Mouse (Mus musculus) forebrain, embryonic 12.5 days (tissue): ENCODE results near the gene Hipk4. TPM values are rescaled to one million over a fixed set of nuclear protein-coding genes. Genes with fewer than 3 reads are reported as not detected.

ENCODE experiments used
- ATAC-seq: fragments of 200-750 bp; cut with Nextera tagmentation; 2 replicates; pipeline ENCODE4 v1.8.0; 2017; ENCODE audit warnings: moderate TSS enrichment; ENCODE audit not compliant: low FRiP score
- H3K27ac ChIP-seq: fragments of 300-500 bp; sonication (generic); 2 replicates; pipeline ENCODE4 v1.5.1; 2016; ENCODE audit warnings: mild to moderate bottlenecking
- H3K27me3 ChIP-seq: fragments of 300-500 bp; sonication (generic); 2 replicates; pipeline ENCODE4 v1.6.1; 2016; ENCODE audit warnings: mild to moderate bottlenecking
- H3K36me3 ChIP-seq: fragments of 300-500 bp; sonication (generic); replicated peaks from 2 replicates; pipeline ENCODE4 v1.6.1; 2016; ENCODE audit warnings: mild to moderate bottlenecking
- H3K4me1 ChIP-seq: fragments of 300-500 bp; sonication (generic); 2 replicates; pipeline ENCODE4 v1.6.1; 2016
- H3K4me2 ChIP-seq: fragments of 300-500 bp; sonication (generic); 2 replicates; pipeline ENCODE4 v1.6.1; 2016; ENCODE audit warnings: mild to moderate bottlenecking, moderate library complexity
- H3K4me3 ChIP-seq: fragments of 300-500 bp; sonication (generic); replicated peaks from 2 replicates; pipeline ENCODE4 v1.5.1; 2016; ENCODE audit warnings: mild to moderate bottlenecking
- H3K9ac ChIP-seq: fragments of 300-500 bp; sonication (generic); 2 replicates; pipeline ENCODE4 v1.6.1; 2016; ENCODE audit warnings: mild to moderate bottlenecking
- H3K9me3 ChIP-seq: fragments of 300-500 bp; sonication (generic); 2 replicates; pipeline ENCODE4 v1.6.1; 2016
- whole genome bisulfite sequencing: fragments of 180-500 bp; shearing (Covaris S2); methylation state at CpG from one replicate; pipeline ENCODE4 v1.1.7; 2016; 5-methylcytosine and 5-hydroxymethylcytosine counted together
- polyA plus RNA-seq: library from polyadenylated mRNA; unstranded; fragments of >200 nt; fragmentation: Nextera tagmentation; extraction: Ambion mirVana; gene quantifications from 2 replicates; pipeline ENCODE4 v1.2.1, GENCODE M21; 2016

Hipk4 gene
- polyA plus RNA-seq, 1 experiment from 2014 or later, result 0.57 TPM

GRCm38 (mm10) chr7:27530937-27531336 lies 7.9 kb downstream of the Hipk4 start:
- Histone ChIP-seq H3K36me3 (peaks cover 50% of the 10 kb centered on the region), H3K9ac (no peak overlapping the region), H3K27me3 (no peaks in the 10 kb centered on the region), H3K4me1 (no peaks in the 10 kb centered on the region), H3K27ac (no peak overlapping the region), H3K4me3 (no peak overlapping the region), H3K9me3 (no peaks in the 10 kb centered on the region), H3K4me2 (no peak overlapping the region)
- ATAC-seq, result no peak
- 69% methylated on average over 3 of the region's 3 CpGs for WGBS

- no peak overlapping the region for H3K9ac ChIP-seq
- H3K4me3 ChIP-seq, result no peak overlapping the region
- H3K27me3 ChIP-seq, result no peaks in the 10 kb centered on the region
- WGBS, result 92% methylated on average over 9 of the region's 10 CpGs
- no peaks in the 10 kb centered on the region for H3K9me3 ChIP-seq
- H3K27ac ChIP-seq, result no peak overlapping the region
- H3K4me2 ChIP-seq, result no peak overlapping the region
- peaks cover 58% of the 10 kb centered on the region for H3K36me3 ChIP-seq
- ATAC-seq, result no peak
- H3K4me1 ChIP-seq, result no peaks in the 10 kb centered on the region
Measured at GRCm38 (mm10) chr7:27531707-27532106, 8.6 kb downstream of the Hipk4 start.

DNA sequence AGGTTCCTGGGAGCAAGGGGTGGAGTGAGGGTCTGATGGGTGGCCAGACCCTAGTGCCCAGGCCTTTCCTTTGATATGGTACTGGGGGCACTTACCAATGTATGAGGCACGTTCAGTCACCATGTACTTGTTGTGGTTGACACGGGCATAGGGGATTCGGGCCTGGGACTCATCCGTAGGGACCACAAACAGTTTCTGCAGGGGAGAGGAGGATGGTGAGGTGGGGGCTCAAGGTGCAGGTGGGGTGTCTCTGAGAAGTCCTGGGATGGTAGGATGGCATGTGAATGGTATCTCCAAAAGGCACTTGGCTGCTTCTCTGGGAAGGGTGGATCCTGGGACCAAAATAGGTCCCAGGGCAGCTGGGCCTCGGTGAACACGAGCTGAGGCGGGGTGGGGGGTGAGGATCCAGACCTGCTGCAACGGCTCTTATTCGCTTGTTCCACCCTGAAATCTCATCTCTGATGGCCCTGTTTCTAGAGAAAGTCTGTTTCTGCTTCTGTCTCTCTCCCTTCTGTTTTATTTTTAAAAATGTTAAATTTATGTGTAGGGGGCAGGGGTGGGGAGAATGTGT lies 9.5 kb downstream of the Hipk4 start:
- H3K36me3 ChIP-seq, result peaks cover 63% of the 10 kb centered on the region
- 93% methylated on average over 9 of the region's 9 CpGs for WGBS
- H3K4me1 ChIP-seq, result no peaks in the 10 kb centered on the region
- no peaks in the 10 kb centered on the region for H3K27me3 ChIP-seq
- H3K9ac ChIP-seq, result no peak overlapping the region
- no peak for ATAC-seq
- H3K4me2 ChIP-seq, result no peak overlapping the region
- H3K4me3 ChIP-seq, result no peak overlapping the region
- no peaks in the 10 kb centered on the region for H3K9me3 ChIP-seq
- H3K27ac ChIP-seq, result no peak overlapping the region

GRCm38 (mm10) chr7:27535386-27535785 lies 12.3 kb downstream of the Hipk4 start:
- Histone ChIP-seq H3K9me3 (no peaks in the 10 kb centered on the region), H3K4me2 (no peak overlapping the region), H3K4me1 (no peaks in the 10 kb centered on the region), H3K9ac (no peak overlapping the region), H3K4me3 (no peak overlapping the region), H3K36me3 (peaks cover 72% of the 10 kb centered on the region), H3K27me3 (no peaks in the 10 kb centered on the region), H3K27ac (no peak overlapping the region)
- ATAC-seq, result no peak
- 94% methylated on average over 2 of the region's 2 CpGs for WGBS

- H3K27ac ChIP-seq, result no peak overlapping the region
- H3K36me3 ChIP-seq, result peaks cover 68% of the 10 kb centered on the region
- no peak overlapping the region for H3K4me2 ChIP-seq
- H3K4me1 ChIP-seq, result peaks cover 8% of the 10 kb centered on the region
- no peak overlapping the region for H3K9ac ChIP-seq
- 89% methylated on average over 6 of the region's 6 CpGs for WGBS
- no peak for ATAC-seq
- H3K9me3 ChIP-seq, result no peaks in the 10 kb centered on the region
- H3K4me3 ChIP-seq, result no peak overlapping the region
- no peaks in the 10 kb centered on the region for H3K27me3 ChIP-seq
Measured at GRCm38 (mm10) chr7:27536618-27537017, 13.6 kb downstream of the Hipk4 start.

DNA sequence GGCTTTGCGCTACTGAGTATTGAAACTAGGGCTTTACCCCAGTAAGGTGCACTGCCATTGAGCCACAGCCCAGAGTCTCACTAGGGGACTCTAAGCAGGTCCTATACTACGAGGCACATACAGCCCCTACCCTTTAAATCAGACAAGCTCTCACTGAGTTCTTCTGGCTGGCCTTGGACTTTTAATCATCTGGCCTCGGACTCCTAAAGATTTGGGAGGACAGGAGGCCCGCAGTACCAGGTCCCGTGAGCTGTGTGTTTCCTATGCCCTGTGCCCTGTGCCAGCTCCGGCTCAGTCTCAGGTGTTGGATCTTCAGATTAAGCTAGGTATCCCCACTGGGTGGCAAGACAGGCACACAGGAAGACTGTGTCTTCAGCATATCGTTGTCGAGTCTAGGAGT lies 14.9 kb downstream of the Hipk4 start:
- Histone ChIP-seq H3K27ac (no peak overlapping the region), H3K36me3 (peaks cover 55% of the 10 kb centered on the region), H3K4me2 (no peak overlapping the region), H3K9me3 (no peaks in the 10 kb centered on the region), H3K4me1 (peaks cover 22% of the 10 kb centered on the region), H3K4me3 (no peak overlapping the region), H3K9ac (no peak overlapping the region), H3K27me3 (no peaks in the 10 kb centered on the region)
- WGBS, result 91% methylated on average over 8 of the region's 8 CpGs
- ATAC-seq, result no peak

GRCm38 (mm10) chr7:27538797-27539196 lies 15.7 kb downstream of the Hipk4 start:
- Histone ChIP-seq H3K4me1 (peaks cover 23% of the 10 kb centered on the region), H3K36me3 (peaks cover 48% of the 10 kb centered on the region), H3K9ac (no peak overlapping the region), H3K4me2 (no peak overlapping the region), H3K27me3 (no peaks in the 10 kb centered on the region), H3K27ac (no peak overlapping the region), H3K4me3 (no peak overlapping the region), H3K9me3 (no peaks in the 10 kb centered on the region)
- ATAC-seq, result no peak
- 84% methylated on average over 2 of the region's 2 CpGs for WGBS

DNA sequence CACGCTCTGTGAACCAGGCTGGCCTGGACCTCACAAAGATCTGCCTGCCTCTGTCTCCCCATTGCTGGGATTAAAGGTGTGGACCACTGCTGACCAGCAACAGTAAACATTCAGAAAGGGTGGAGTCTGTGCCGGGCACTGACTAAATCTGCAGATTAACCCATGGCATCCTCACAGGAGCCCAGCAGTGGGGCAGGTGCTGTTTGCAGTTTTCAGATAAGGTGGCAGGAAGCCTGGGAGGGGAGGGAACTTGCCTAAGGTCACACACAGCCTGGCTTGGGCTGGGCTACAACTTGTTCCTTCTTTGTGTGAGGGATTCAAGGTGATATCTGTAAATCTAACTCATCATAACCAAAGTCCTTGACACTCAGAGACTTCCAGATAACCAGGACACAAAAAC lies 17.5 kb downstream of the Hipk4 start:
- H3K4me2 ChIP-seq, result no peak overlapping the region
- H3K27ac ChIP-seq, result no peak overlapping the region
- WGBS, result 82% methylated on average over 2 of the region's 2 CpGs
- H3K9me3 ChIP-seq, result no peaks in the 10 kb centered on the region
- peaks cover 23% of the 10 kb centered on the region for H3K4me1 ChIP-seq
- H3K36me3 ChIP-seq, result peaks cover 36% of the 10 kb centered on the region
- no peak for ATAC-seq
- H3K27me3 ChIP-seq, result no peaks in the 10 kb centered on the region
- H3K4me3 ChIP-seq, result no peak overlapping the region
- no peak overlapping the region for H3K9ac ChIP-seq

DNA sequence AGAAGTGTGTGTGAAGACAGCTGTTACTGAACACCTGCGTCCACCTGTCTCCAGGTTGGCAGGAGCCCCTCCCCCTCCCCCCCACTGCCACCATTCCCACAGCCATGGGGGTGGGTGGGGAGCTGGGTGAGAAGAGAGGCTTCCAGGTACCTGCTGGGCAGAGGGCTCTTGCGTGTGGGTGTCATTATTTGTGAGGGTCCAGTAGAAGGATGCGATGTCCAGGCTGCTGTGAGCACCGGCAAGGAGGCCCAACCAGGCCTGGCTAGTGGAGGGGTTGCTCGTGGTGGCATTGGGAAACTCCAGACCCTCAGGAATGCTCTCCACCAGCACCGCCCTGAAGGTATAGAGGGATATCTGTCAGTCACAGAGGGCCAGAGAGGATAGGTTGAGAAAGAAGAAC lies 17.9 kb downstream of the Hipk4 start:
- Histone ChIP-seq H3K9ac (no peak overlapping the region), H3K27ac (no peak overlapping the region), H3K27me3 (no peaks in the 10 kb centered on the region), H3K4me3 (no peak overlapping the region), H3K4me2 (no peak overlapping the region), H3K4me1 (peaks cover 23% of the 10 kb centered on the region), H3K36me3 (peaks cover 32% of the 10 kb centered on the region), H3K9me3 (no peaks in the 10 kb centered on the region)
- no peak for ATAC-seq
- 92% methylated on average over 6 of the region's 6 CpGs for WGBS

- WGBS, result 76% methylated on average over 16 of the region's 16 CpGs
- Histone ChIP-seq H3K9me3 (no peaks in the 10 kb centered on the region), H3K4me1 (peaks cover 23% of the 10 kb centered on the region), H3K4me3 (no peak overlapping the region), H3K27ac (no peak overlapping the region), H3K9ac (no peak overlapping the region), H3K27me3 (no peaks in the 10 kb centered on the region), H3K4me2 (peak overlapping the region; percentile 80), H3K36me3 (peaks cover 27% of the 10 kb centered on the region)
- ATAC-seq, result 0 out of 2 replicates have a peak, but pooled peaks have one; percentile 18
Measured at GRCm38 (mm10) chr7:27541431-27541830, 18.4 kb downstream of the Hipk4 start.

- peak overlapping the region; percentile 62; the same call in 1 of the 2 replicates for H3K9ac ChIP-seq
- WGBS, result 61% methylated on average over 5 of the region's 5 CpGs
- peaks cover 23% of the 10 kb centered on the region for H3K4me1 ChIP-seq
- H3K27me3 ChIP-seq, result no peaks in the 10 kb centered on the region
- no peaks in the 10 kb centered on the region for H3K9me3 ChIP-seq
- H3K4me2 ChIP-seq, result peak overlapping the region; percentile 80
- peaks cover 24% of the 10 kb centered on the region for H3K36me3 ChIP-seq
- H3K4me3 ChIP-seq, result peak overlapping the region; percentile 45
- ATAC-seq, result no peak
- H3K27ac ChIP-seq, result no peak overlapping the region
Measured at GRCm38 (mm10) chr7:27541922-27542321, 18.9 kb downstream of the Hipk4 start.

- Histone ChIP-seq H3K4me2 (peak overlapping the region; percentile 80), H3K4me1 (peaks cover 23% of the 10 kb centered on the region), H3K4me3 (peak overlapping the region; percentile 45), H3K36me3 (peaks cover 20% of the 10 kb centered on the region), H3K9ac (peak overlapping the region; percentile 62), H3K27ac (no peak overlapping the region), H3K27me3 (no peaks in the 10 kb centered on the region), H3K9me3 (no peaks in the 10 kb centered on the region)
- peak; percentile 95 for ATAC-seq
- 1% methylated on average over 30 of the region's 30 CpGs for whole genome bisulfite sequencing
Measured at GRCm38 (mm10) chr7:27542392-27543033, 19.4 kb downstream of the Hipk4 start.

DNA sequence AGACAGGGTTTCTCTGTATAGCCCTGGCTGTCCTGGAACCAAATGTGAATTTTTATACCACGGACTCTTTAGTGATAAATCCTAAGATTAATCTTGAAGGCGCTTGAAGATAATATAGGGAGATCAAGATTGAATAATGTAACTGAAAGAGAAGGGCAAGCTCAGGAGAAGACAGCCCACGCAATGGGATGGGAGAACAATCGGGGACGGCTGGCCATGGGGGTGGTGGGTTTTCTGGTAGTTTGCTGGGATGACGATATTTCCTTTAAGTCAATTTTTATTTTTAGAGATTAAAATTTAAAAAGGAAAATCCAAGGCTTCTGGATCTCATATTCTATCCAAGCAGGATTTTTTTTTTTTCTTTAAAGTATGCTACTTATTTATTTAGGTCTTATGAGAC lies 20.0 kb downstream of the Hipk4 start:
- ATAC-seq, result no peak; the same call in 1 of the 2 replicates
- 59% methylated on average over 6 of the region's 6 CpGs for WGBS
- Histone ChIP-seq H3K4me2 (peak overlapping the region; percentile 80), H3K4me3 (peak overlapping the region; percentile 45), H3K27ac (no peak overlapping the region), H3K4me1 (peaks cover 23% of the 10 kb centered on the region), H3K9me3 (no peaks in the 10 kb centered on the region), H3K9ac (peak overlapping the region; percentile 62; the same call in 1 of the 2 replicates), H3K36me3 (peaks cover 14% of the 10 kb centered on the region), H3K27me3 (no peaks in the 10 kb centered on the region)
